Mouse (Mus musculus) testis, adult 2 months (tissue): ENCODE data around the gene Sbno2.

Experiments used
- CTCF ChIP-seq: fragments of 200-500 bp; IDR thresholded peaks from 2 replicates; pipeline ENCODE4 v1.5.1; 2012; ENCODE audit warnings: low read depth, mild to moderate bottlenecking, inconsistent platforms, low read length, moderate library complexity; ENCODE audit not compliant: control insufficient read depth, insufficient read depth, insufficient replicate concordance
- POLR2A ChIP-seq: fragments of 200-500 bp; IDR thresholded peaks from 2 replicates; pipeline ENCODE4 v1.6.1; 2012; ENCODE audit warnings: low read depth, mild to moderate bottlenecking, inconsistent platforms, low read length, moderate library complexity; ENCODE audit not compliant: control insufficient read depth

GRCm38 (mm10) chr10:80024229-80025043 lies 80.9 kb downstream of the Sbno2 start:
- TF ChIP-seq CTCF (no peak), POLR2A (no peak)
